Mouse (Mus musculus) left cerebral cortex, postnatal 10 days (tissue): ENCODE results near the gene Actl6b. TPM values are rescaled to one million over a fixed set of nuclear protein-coding genes. Genes with fewer than 3 reads are reported as not detected.

Experiments used
- DNase-seq, 2 experiments: peaks; one replicate each; pipeline ENCODE4 v3.0.0; 2021 to 2022; ENCODE audit warnings: low spot score in 2 of 2, mixed read lengths in 1 of 2; ENCODE audit errors: extremely low spot score in 1 of 2
- intact Hi-C: fragments of 180-260 bp; cut with DNase I; formaldehyde crosslinking; loops from one replicate; pipeline ENCODE4 v1.15.1; 2025
- total RNA-seq, 2 experiments: library from RNA; stranded (reverse); gene quantifications; 2 replicates each; pipeline ENCODE4 v1.2.3; 2021

Actl6b gene
- total RNA-seq = 100 to 1,000 TPM; 151 to 152 TPM

GRCm38 (mm10) chr5:137553411-137553837 lies at the start of gene Actl6b:
Actl6b (plus strand) TSS chr5:137553517.
- DNase-seq = peak; percentile 86 to 93
- intact Hi-C loops = no loop called here

GRCm38 (mm10) chr5:137504041-137504440 lies 49.3 kb upstream of the Actl6b start:
- no peak for DNase-seq
- intact Hi-C loops = no loop called here

- intact Hi-C loops = loop anchor here (5.0 to 10.0 kb wide), 2 partner anchors 145 to 178 kb away; partner anchors contain the start of gene Slc12a9
- DNase-seq = peak; percentile 63 to 89
Measured at GRCm38 (mm10) chr5:137510014-137510501, 43.3 kb upstream of the Actl6b start.

GRCm38 (mm10) chr5:137510573-137511390 lies 42.5 kb upstream of the Actl6b start:
- intact Hi-C loops = loop anchor here (5.0 to 10.0 kb wide), 2 partner anchors 144 to 178 kb away; partner anchors contain the start of gene Slc12a9
- DNase-seq = peak in 1 of 2 experiments; percentile 69

- DNase-seq = no peak
- intact Hi-C loops = loop anchor here (5.0 to 10.0 kb wide), 2 partner anchors 143 to 179 kb away; partner anchors contain the start of gene Slc12a9
Measured at GRCm38 (mm10) chr5:137511706-137512105, 41.6 kb upstream of the Actl6b start.

GRCm38 (mm10) chr5:137512847-137513794 lies 40.2 kb upstream of the Actl6b start:
- peak in 1 of 2 experiments; percentile 57 for DNase-seq
- intact Hi-C loops = loop anchor here (5.0 to 10.0 kb wide), 2 partner anchors 142 to 181 kb away; partner anchors contain the start of gene Slc12a9

- intact Hi-C loops = loop anchor here (5.0 to 10.0 kb wide), 2 partner anchors 141 to 182 kb away; partner anchors contain the start of gene Slc12a9
Measured at GRCm38 (mm10) chr5:137513951-137514721, 39.2 kb upstream of the Actl6b start.

GRCm38 (mm10) chr5:137514811-137515210 lies 38.5 kb upstream of the Actl6b start:
- intact Hi-C loops = loop anchor here (5.0 to 10.0 kb wide), 2 partner anchors 140 to 183 kb away; partner anchors contain the start of gene Slc12a9
- peak in 1 of 2 experiments; percentile 20 for DNase-seq

More at GRCm38 (mm10) chr5:137513951-137514721, 39.2 kb upstream of the Actl6b start:
- no peak for DNase-seq

GRCm38 (mm10) chr5:137518436-137518835 lies 34.9 kb upstream of the Actl6b start, which contains the start of gene Gigyf1:
Gigyf1 (plus strand) TSS chr5:137518548.
- peak in 1 of 2 experiments; percentile 57 for DNase-seq
- intact Hi-C loops = loop anchor here (10.0 kb wide), 1 partner anchor 136 kb away; no protein-coding TSS in a partner anchor

GRCm38 (mm10) chr5:137519691-137520550 lies 33.4 kb upstream of the Actl6b start:
- no peak for DNase-seq
- intact Hi-C loops = loop anchor here (10.0 kb wide), 1 partner anchor 135 kb away; no protein-coding TSS in a partner anchor

- DNase-seq = no peak
- intact Hi-C loops = no loop called here
Measured at GRCm38 (mm10) chr5:137521861-137522260, 31.5 kb upstream of the Actl6b start.

- peak in 1 of 2 experiments; percentile 38 for DNase-seq
- intact Hi-C loops = no loop called here
Measured at GRCm38 (mm10) chr5:137522711-137523110, 30.6 kb upstream of the Actl6b start.

- intact Hi-C loops = no loop called here
- DNase-seq = peak in 1 of 2 experiments; percentile 45
Measured at GRCm38 (mm10) chr5:137523396-137524250, 29.7 kb upstream of the Actl6b start.

- DNase-seq = no peak
- intact Hi-C loops = no loop called here
Measured at GRCm38 (mm10) chr5:137524251-137524515, 29.1 kb upstream of the Actl6b start.

- DNase-seq = peak in 1 of 2 experiments; percentile 35
- intact Hi-C loops = no loop called here
Measured at GRCm38 (mm10) chr5:137524671-137525070, 28.6 kb upstream of the Actl6b start.

GRCm38 (mm10) chr5:137525511-137525910 lies 27.8 kb upstream of the Actl6b start:
- no peak for DNase-seq
- intact Hi-C loops = no loop called here
